Comparison of ENCODE assay signal across 19 mouse cellular contexts in the genomic region with DNA sequence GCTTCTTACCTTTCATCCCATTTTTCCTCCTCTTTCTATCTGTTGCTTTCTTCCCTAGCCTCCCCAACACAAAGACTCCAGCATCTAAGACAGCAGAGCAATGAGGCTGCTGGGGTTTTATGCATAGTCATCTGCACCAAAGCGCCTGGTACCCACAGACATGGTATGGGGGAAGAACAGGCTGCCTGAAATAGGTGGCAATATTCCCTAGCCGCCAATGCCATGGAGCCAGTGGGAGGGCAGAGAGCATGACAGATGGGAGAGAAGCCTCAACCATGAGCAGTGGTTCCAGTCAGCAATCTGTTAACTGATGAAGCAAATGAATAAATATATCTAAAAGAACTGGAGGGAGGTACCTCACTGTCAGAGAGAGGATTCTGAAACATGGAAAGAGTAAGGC. TPM values are rescaled to one million over a fixed set of nuclear protein-coding genes. Genes with fewer than 3 reads are reported as not detected.
A peak's percentile ranks its signal among the peaks of the same experiment; 100 is the strongest.
DNase-seq lines count a peak whose midpoint lies in the region; ATAC-seq lines count a peak whose summit lies in the region.
"Had no signal": no experiment of that assay in that cellular context is flagged by ENCODE, and none has a peak within 500 bp of the region (broad histone marks: within the 10 kb centered on the region; RNA-seq: fewer than 3 reads in every experiment).

No protein-coding gene starts in this region.

- peak; percentile 55 to 66 for DNase-seq in frontal cortex, postnatal 36 days (ENCODE audit: low spot score in 2 of 2)
- DNase-seq in frontal cortex, postnatal 10 days (ENCODE audit: low spot score in 2 of 2): no peak
- DNase-seq in right cerebral cortex, adult 18-20 months: peak; percentile 60
- DNase-seq in right cerebral cortex, postnatal 10 days (ENCODE audit: low spot score in 2 of 2): no peak
- peak; percentile 45 to 58 for DNase-seq in cerebellum, postnatal 25 days
- DNase-seq in hindbrain, embryonic 14.5 days (ENCODE audit: low spot score): no peak
- DNase-seq in midbrain, embryonic 14.5 days: no peak
- DNase-seq: adrenal gland, adult 8-10 months; B cell, adult 2 months; gastrocnemius, adult 2 months; heart, postnatal 14 days; kidney, adult 2 months; lung, postnatal 14 days; thymus, postnatal 36 days had no signal

- no peaks in the 10 kb centered on the region for H3K9me3 ChIP-seq in hindbrain, embryonic 14.5 days (ENCODE audit: control insufficient read depth, low read length)
- H3K9me3 ChIP-seq in midbrain, embryonic 14.5 days (ENCODE audit: control insufficient read depth, low read length): no peaks in the 10 kb centered on the region
- H3K9me3 ChIP-seq: G1E; midbrain, embryonic 13.5 days had no signal

- 75% methylated on average over 2 of the region's 2 CpGs for WGBS in hindbrain, embryonic 14.5 days
- WGBS in midbrain, embryonic 14.5 days: 81% methylated on average over 2 of the region's 2 CpGs

- no peaks in the 10 kb centered on the region for H3K27me3 ChIP-seq in hindbrain, embryonic 14.5 days (ENCODE audit: control insufficient read depth, insufficient read depth, low read length)
- H3K27me3 ChIP-seq in midbrain, embryonic 14.5 days (ENCODE audit: control insufficient read depth, insufficient read depth, low read length): no peaks in the 10 kb centered on the region
- H3K27me3 ChIP-seq: midbrain, embryonic 13.5 days had no signal

- H3K4me3 ChIP-seq in hindbrain, embryonic 14.5 days (replicated peaks; ENCODE audit: low read length): no peak overlapping the region
- no peak overlapping the region for H3K4me3 ChIP-seq in midbrain, embryonic 14.5 days (replicated peaks; ENCODE audit: low read depth, low read length)
- H3K4me3 ChIP-seq: gastrocnemius, adult 2 months; midbrain, embryonic 13.5 days had no signal

- H3K4me1 ChIP-seq in hindbrain, embryonic 14.5 days (replicated peaks; ENCODE audit: control insufficient read depth, insufficient read depth, low read length): no peaks in the 10 kb centered on the region
- H3K4me1 ChIP-seq in midbrain, embryonic 14.5 days (ENCODE audit: control insufficient read depth, insufficient read depth, low read length): no peaks in the 10 kb centered on the region
- H3K4me1 ChIP-seq: midbrain, embryonic 13.5 days had no signal

- no peak overlapping the region for H3K27ac ChIP-seq in hindbrain, embryonic 14.5 days
- no peak overlapping the region for H3K27ac ChIP-seq in midbrain, embryonic 14.5 days (replicated peaks; ENCODE audit: low read depth, low read length)
- H3K27ac ChIP-seq: gastrocnemius, adult 2 months; hindbrain, postnatal 0 days; midbrain, embryonic 13.5 days; stomach, postnatal 0 days had no signal

- no peak overlapping the region for H3K4me2 ChIP-seq in hindbrain, embryonic 14.5 days (replicated peaks)
- H3K4me2 ChIP-seq in midbrain, embryonic 14.5 days (ENCODE audit: low read length): no peak overlapping the region
- H3K4me2 ChIP-seq: midbrain, embryonic 13.5 days had no signal

- no peak overlapping the region for H3K9ac ChIP-seq in hindbrain, embryonic 14.5 days
- H3K9ac ChIP-seq in midbrain, embryonic 14.5 days (replicated peaks; ENCODE audit: low read length): no peak overlapping the region
- H3K9ac ChIP-seq: midbrain, embryonic 13.5 days had no signal

- peaks cover 3% of the 10 kb centered on the region; the same call in 1 of the 2 replicates for H3K36me3 ChIP-seq in hindbrain, embryonic 14.5 days (replicated peaks; ENCODE audit: control insufficient read depth, insufficient read depth)
- H3K36me3 ChIP-seq in midbrain, embryonic 14.5 days (ENCODE audit: control insufficient read depth, insufficient read depth, low read length): peaks cover 2% of the 10 kb centered on the region; the same call in 1 of the 2 replicates

- ATAC-seq in hindbrain, embryonic 14.5 days (ENCODE audit: low FRiP score): no peak
- ATAC-seq in midbrain, embryonic 14.5 days (ENCODE audit: low FRiP score, low TSS enrichment): no peak
- ATAC-seq: hindbrain, postnatal 0 days; midbrain, embryonic 13.5 days had no signal

RNA-seq across cellular contexts. Expression of gene Atf6, which starts 10.2 kb away (rescaled TPM):
- 9.9 and 10.9 TPM in 2 replicates for polyA plus RNA-seq in hindbrain, embryonic 14.5 days (2014; fragmentation: Nextera tagmentation; extraction: Ambion mirVana)
- 7.8 and 12.0 TPM in 2 replicates for polyA plus RNA-seq in midbrain, embryonic 14.5 days (2014; fragmentation: Nextera tagmentation; extraction: Ambion mirVana)

RNA-seq across cellular contexts. Expression of gene Gm26620, which starts 27.5 kb away (rescaled TPM):
- polyA plus RNA-seq in hindbrain, embryonic 14.5 days (2014; fragmentation: Nextera tagmentation; extraction: Ambion mirVana): 0.48 and 0.56 TPM in 2 replicates
- polyA plus RNA-seq in midbrain, embryonic 14.5 days (2014; fragmentation: Nextera tagmentation; extraction: Ambion mirVana): 0.90 and 0.95 TPM in 2 replicates
- polyA plus RNA-seq: embryonic facial prominence, embryonic 11.5 days had no signal

RNA-seq across cellular contexts. Expression of gene Dusp12, which starts 28.0 kb away (rescaled TPM):
- polyA plus RNA-seq in hindbrain, embryonic 14.5 days (2014; fragmentation: Nextera tagmentation; extraction: Ambion mirVana): 41.2 and 45.9 TPM in 2 replicates
- polyA plus RNA-seq in midbrain, embryonic 14.5 days (2014; fragmentation: Nextera tagmentation; extraction: Ambion mirVana): 40.9 and 44.0 TPM in 2 replicates

RNA-seq across cellular contexts. Expression of gene Fcrlb, which starts 55.4 kb away (rescaled TPM):
- polyA plus RNA-seq in hindbrain, embryonic 14.5 days (2014; fragmentation: Nextera tagmentation; extraction: Ambion mirVana): 0.75 and 1.1 TPM in 2 replicates
- 0.34 and 0.71 TPM in 2 replicates for polyA plus RNA-seq in midbrain, embryonic 14.5 days (2014; fragmentation: Nextera tagmentation; extraction: Ambion mirVana)
- polyA plus RNA-seq: embryonic facial prominence, embryonic 11.5 days; G1E had no signal

Comparison
In these comparisons a context has a peak if more than half of its experiments do, and no peak if none do; other contexts are left out.
1. DNase-seq: peak in frontal cortex, postnatal 36 days (2 of 2), right cerebral cortex, adult 18-20 months (single experiment) and cerebellum, postnatal 25 days (2 of 2); none in frontal cortex, postnatal 10 days (0 of 2), right cerebral cortex, postnatal 10 days (0 of 2), hindbrain, embryonic 14.5 days (single experiment) and midbrain, embryonic 14.5 days (single experiment).